Mouse (Mus musculus): ENCODE measurements around the gene Sult6b2. TPM values are rescaled to one million over a fixed set of nuclear protein-coding genes. Genes with fewer than 3 reads are reported as not detected.
A peak's percentile ranks its signal among the peaks of the same experiment; 100 is the strongest.

Sult6b2 gene
- under 1 TPM; 0.22 to 0.27 TPM for total RNA-seq (2021)

DNA sequence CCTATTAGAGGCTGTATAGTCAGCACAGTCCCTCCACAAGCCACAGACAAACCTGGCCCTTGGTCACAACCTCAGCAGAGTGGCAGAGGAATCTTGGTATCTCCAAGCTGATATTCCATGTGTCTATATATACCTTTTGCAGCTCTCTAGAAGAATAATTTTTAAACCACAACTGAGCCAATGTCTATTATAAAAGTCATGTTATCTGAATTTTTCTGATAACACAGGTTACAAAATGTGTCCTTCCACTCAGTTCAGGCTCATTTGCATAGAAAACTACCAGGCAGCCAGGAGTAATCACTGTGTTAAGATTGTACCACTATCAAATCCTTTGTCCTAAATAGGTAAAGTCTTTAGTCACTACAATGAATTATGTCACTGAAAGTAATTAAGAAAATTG lies at the start of gene Sult6b2:
TSS of gene Sult6b2 (minus strand) at position 101 of the 400 bp plus-strand sequence.
- DNase-seq (ENCODE audit: low spot score in 2 of 2) = no peak
- intact Hi-C loops (cut with DNase I) = no loop called here

DNA sequence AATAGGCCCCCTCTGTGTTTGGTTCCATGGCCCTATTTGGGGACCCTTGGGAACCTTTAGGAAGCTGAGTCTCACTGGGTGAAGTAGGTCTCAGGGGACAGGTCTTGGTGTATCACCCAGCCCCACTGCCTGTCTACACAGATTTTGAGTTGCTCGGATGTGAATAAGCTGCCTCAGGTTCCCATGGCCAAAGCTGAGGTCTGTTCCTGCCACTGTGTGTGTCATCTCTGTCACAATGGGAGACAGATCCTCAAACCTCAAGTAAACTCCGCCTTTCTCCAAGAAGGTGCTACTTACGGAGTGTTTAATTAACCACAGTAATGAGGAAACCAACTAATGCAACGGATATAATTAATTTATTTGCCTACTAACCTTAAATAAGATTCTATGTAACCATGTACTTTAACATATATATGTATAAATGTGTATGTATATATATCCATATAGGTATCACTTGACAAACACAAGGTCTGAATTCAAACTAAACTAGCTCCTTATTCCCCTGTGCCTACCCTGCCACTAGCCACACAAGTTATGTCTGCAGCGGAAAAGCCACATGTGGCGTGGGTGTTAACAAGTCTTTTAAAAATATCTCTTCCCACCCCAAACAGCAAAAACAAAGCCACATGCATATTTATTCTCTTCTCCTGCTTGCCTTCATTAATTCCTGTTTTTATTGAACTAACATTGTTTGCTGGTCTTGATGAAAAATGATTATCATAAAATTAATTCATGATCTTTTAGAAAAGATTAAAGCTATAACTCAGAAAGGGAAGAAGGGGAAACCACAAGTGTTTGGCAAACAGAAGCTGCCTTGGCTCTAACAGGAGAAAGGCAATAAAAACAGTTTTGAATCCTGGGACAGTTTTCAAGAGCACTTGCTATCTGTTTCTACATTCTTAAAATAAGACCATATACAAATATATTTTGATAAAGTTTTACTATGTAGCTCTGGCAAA lies 48.4 kb upstream of the Sult6b2 start:
- intact Hi-C loops (cut with DNase I) = no loop called here
- DNase-seq (ENCODE audit: low spot score in 2 of 2) = no peak

DNA sequence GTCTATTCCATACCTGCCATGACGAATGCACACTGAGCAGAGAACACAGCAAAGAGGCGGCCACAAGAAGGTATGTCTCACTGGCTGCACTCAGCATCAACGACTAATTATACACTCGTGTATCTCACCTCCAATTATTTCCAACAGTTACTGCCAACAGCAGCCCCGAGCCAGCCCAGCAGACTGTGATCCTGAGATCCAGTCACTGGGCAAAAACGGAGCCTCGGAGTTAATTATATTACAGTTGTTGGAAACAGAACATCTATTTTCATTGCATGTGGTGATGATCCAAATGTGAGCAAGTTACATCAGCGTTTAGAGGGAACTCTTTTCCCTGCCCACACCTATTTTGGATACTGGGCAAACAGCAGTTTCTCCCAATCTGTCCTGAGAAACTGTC lies 46.1 kb upstream of the Sult6b2 start:
- intact Hi-C loops (cut with DNase I) = loop anchor here (2.0 kb wide), 1 partner anchor 16 kb away; no protein-coding TSS in a partner anchor

DNA sequence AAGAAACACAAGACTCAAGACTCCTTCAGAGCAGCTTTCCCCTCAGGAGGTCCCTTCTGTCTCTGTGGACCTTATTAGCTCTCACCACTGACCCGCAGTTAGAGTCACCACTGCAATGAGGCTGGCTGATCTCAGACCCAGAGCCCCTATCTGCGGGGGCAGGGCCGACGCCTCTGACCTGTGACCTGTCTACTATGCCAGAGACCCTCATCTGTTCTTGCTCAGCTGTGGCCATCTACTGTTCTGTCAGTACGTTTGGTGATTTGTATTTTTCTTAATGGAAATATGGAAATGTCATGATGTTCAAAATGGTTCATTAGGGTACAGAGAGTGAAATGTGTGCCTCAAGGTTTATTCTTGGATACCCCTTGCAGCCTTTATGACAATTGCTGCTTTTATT lies 45.0 kb upstream of the Sult6b2 start:
- intact Hi-C loops (cut with DNase I) = no loop called here
- DNase-seq (ENCODE audit: low spot score in 2 of 2) = no peak

More for the DNA sequence above, 46.1 kb upstream of the Sult6b2 start:
- DNase-seq (ENCODE audit: low spot score in 2 of 2) = peak; percentile 22 to 36

DNA sequence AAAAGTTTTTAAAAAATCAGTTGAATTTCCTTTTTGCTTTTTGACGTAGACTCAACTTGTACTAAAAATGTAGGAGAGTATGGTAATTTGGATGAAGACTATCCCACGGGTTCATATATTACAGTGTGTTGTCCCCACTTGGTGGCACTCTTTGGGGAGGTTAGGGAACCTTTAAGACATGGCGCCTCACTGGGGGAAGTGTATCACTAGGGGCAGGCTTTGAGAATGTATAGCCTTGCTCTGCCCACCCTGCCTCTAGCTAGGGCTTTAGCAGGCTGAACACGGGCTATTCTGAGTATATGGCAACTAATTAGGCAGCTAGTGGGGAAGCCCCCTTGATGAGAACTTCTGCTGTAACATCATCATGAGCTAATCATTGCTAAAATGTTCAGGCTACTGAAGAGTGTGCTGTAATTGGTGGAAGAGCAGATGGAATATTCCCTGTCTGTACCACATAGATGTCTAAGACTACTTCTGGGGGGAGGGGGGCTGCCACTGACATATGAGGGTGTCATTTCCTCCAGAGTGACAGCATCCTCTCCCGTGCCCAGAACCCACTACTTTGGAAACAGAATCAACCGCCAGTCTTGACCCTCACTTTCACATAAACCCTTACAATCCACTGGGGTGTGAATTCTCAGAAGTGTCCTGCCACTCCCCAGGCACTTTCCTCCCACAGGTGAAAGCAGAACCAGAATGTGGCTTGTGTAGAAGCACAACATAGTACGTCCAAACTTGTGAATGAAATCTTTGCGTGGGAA lies 43.8 kb upstream of the Sult6b2 start:
- no peak for DNase-seq (ENCODE audit: low spot score in 2 of 2)
- intact Hi-C loops (cut with DNase I) = no loop called here

DNA sequence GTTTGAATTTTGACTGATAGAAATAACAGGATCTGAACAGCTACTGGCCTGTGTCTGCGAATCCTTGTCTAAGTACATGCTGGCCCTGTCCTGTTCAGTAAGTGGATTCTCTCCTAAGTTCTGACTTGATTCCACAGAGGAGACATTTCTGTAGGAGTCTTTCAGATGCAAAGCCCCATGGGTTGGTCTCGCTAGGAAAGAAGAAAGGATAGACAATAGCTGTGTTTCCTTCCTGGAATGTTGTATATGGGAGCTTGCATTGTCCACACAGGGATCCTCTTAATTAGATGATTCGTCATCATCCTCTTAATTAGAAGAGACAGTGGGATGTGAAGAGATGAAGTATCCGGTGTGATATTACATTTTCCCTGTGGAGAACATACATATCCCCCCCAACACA lies 42.6 kb upstream of the Sult6b2 start:
- no peak for DNase-seq (ENCODE audit: low spot score in 2 of 2)
- intact Hi-C loops (cut with DNase I) = no loop called here

DNA sequence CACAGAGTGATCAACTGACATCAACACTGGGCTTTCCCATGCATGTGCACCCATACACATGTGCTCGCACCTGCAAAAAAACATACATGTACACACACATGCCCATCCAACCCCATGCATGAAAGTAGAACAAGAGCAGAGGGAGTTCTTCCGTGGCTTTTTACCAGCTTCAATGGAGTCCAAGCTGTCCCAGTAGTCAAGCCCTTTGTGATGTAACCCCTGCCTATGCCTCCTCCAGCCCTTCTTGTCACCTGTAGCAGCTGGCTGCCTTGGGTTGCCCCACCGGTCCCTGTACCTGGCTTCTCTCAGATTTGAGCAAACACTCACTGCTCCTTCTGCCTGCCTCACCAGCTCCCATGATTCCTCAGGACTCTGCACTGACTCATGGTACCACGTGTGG lies 40.8 kb upstream of the Sult6b2 start:
- no peak for DNase-seq (ENCODE audit: low spot score in 2 of 2)
- intact Hi-C loops (cut with DNase I) = no loop called here

DNA sequence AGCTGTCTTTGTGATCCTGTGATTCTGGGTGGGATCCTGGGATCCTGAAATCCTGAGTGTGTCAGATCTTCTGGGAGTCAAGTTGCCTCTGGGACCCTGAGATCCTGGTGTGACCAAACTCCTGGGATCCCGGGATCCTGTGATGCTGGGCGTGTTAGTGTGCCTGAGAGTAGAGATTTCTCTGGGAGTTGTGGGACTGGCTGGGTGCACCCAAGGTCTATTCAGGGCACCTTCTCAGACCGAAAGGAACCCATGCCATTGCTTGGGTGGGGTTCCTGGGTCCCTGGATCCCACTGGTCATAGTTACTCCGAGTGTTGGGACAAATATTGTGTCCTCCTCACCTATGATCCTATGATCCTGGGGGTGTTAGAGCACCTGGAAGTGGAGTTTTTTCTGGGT lies 39.8 kb upstream of the Sult6b2 start:
- no peak for DNase-seq (ENCODE audit: low spot score in 2 of 2)
- intact Hi-C loops (cut with DNase I) = no loop called here

DNA sequence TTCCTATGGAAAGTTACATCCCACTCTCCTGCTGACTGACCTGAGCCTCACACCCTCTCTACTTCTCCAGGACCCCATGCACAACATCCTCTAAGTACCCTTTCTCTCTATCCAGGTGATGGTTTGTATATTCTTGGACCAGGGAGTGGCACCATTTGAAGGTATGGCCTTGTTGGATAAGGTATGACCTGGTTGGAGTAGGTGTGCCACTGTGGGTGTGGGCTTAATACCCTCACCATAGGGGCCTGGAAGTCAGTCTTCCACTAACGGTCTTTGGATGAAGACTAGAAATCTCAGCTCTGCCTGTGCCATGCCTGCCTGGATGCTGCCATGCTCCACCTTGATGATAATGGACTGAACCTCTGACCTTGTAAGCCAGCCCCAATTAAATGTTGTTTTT lies 34.2 kb upstream of the Sult6b2 start:
- no peak for DNase-seq (ENCODE audit: low spot score in 2 of 2)
- intact Hi-C loops (cut with DNase I) = no loop called here

DNA sequence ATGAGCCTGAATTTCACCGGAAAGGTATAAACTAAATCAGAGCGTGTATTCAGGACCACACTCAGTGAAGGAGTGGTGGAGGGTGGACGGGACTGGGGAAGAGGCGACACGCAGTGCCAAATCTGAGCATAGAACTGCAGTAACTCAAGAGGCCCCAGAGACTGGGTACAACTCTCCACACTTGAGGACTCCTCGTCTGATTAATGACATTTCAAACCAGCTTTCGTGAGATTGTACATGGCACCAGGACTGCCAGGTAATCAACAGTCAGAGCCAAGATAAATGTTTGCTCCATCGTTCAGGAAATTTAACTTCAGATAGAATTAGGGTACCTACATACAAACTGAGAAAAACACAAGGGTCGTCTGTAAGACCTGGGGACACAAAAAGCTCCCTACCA lies 33.0 kb upstream of the Sult6b2 start:
- DNase-seq (ENCODE audit: low spot score in 2 of 2) = no peak
- intact Hi-C loops (cut with DNase I) = no loop called here

- no peak for DNase-seq (ENCODE audit: low spot score in 2 of 2)
- intact Hi-C loops (cut with DNase I) = no loop called here
Measured at GRCm38 (mm10) chr6:142835726-142836125, 31.4 kb upstream of the Sult6b2 start.

DNA sequence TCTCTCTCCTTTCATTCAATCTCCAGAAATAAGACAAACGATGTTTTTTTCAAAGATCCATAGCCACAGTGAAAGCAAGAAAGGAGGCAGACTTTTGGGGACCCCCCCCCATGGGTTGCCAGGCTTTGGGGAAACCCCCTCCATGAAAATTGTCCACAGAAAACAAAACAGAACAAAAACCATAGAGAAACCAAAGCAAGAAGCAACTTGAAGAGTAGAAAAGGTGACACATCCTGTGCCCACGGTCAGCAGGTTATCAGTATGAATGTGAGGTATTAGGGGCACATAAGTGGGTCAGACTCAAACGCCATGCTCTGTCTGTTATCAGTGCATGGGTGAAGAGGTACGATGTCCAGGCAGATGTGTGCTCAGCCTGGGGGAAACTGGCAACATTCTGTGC lies 30.6 kb upstream of the Sult6b2 start:
- no peak for DNase-seq (ENCODE audit: low spot score in 2 of 2)
- intact Hi-C loops (cut with DNase I) = no loop called here

- DNase-seq (ENCODE audit: low spot score in 2 of 2) = no peak
- intact Hi-C loops (cut with DNase I) = no loop called here
Measured at GRCm38 (mm10) chr6:142831706-142832105, 27.4 kb upstream of the Sult6b2 start.

- DNase-seq (ENCODE audit: low spot score in 2 of 2) = no peak
- intact Hi-C loops (cut with DNase I) = no loop called here
Measured at GRCm38 (mm10) chr6:142831243-142831642, 26.9 kb upstream of the Sult6b2 start.

GRCm38 (mm10) chr6:142830221-142830620 lies 25.9 kb upstream of the Sult6b2 start:
- DNase-seq (ENCODE audit: low spot score in 2 of 2) = no peak
- intact Hi-C loops (cut with DNase I) = no loop called here

DNA sequence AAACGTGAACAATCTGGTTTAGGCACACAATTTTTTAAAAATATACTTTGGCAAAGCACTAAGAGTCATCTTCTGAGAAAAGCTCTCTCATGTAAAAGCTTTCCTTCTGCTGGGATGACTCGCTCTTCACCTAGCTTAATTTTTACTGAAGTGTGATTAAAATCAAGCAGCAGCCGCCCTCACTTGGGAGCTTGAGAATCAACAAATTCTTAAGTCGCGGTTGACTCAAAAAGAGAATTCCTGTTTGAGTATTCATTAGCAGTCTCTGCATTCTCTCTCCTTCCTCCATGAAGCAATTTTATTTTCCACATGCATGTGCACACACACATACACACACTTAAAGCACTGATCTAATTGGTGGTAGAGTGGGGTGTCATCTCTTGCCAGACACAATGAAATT lies 21.1 kb upstream of the Sult6b2 start:
- intact Hi-C loops (cut with DNase I) = no loop called here
- DNase-seq (ENCODE audit: low spot score in 2 of 2) = no peak

DNA sequence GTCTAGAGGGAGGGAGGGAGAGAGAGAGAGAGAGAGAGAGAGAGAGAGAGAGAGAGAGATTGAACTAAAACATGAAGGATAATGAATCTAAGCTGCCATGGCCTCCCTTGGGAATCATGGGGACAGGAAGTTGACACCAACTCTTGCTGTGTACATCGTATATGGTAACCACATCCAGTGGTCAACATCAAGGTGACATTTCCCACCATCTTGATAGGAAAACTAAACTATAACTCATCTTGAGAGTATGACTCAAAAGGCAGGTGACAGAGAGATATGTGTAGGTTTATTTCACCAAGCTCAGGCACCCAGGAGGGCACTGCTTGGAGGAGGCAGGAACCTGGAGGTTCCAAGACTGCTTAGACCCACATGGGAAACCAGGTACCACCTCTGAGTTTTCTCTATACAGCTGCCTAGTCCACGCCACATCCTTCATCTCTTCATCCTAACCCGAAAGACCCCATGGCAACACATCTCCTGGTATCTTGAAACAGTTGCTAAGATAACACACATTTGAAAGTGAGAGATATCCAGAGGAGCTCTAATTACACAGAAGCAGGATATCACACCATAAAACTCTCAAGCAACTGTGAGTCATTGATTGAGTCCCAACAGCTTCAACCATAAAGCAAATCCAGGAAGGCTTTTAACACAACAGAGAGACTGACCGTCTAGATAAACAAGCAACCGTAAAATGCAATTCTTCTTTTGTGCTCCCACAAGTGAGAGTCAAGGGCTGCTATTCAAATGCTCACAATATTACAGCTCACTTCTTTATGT lies 18.9 kb upstream of the Sult6b2 start:
- intact Hi-C loops (cut with DNase I) = no loop called here
- DNase-seq (ENCODE audit: low spot score in 2 of 2) = no peak

DNA sequence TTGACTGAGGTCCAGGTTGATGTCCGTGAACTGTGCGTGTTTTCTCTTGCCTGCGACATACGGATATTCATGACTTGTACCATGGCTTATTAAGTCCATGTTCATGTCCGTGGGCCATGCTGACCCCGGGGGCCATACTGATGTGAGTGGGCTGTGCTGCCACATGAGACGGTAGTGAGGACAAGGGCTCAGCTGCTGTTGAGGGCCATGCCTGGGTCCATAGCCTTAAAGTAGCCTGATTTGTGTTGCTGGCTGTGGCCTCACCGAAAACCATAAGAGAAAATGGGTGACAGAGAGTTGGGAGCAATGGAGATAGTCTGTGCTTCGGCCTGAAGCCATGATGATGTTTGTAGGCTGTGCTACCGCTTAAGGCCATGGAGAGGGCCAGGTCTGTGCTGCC lies 14.0 kb upstream of the Sult6b2 start:
- no peak for DNase-seq (ENCODE audit: low spot score in 2 of 2)
- intact Hi-C loops (cut with DNase I) = no loop called here

DNA sequence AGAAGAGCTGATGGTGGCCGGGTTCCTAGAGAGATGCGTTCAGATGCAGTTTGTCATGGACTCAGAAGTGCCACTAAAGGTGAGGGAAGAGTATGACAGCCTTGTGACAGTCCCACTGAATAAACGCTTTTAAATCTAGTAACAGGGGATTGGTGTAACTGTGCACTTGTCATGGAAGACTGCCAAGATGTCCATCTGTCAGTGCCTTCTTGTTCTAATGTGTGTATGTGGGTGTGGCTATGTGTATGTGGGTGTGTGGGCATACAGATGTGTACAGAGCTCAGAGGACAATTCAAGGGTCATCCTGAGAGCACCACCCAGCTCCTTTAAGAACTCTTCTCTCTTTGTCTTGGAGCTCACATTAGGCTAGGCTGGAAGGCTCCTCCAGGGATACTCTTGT lies 11.2 kb upstream of the Sult6b2 start:
- DNase-seq (ENCODE audit: low spot score in 2 of 2) = no peak
- intact Hi-C loops (cut with DNase I) = loop anchor here (2.0 kb wide), 2 partner anchors 35 to 149 kb away; partner anchors contain the start of gene St8sia1

GRCm38 (mm10) chr6:142814495-142814921 lies 10.2 kb upstream of the Sult6b2 start:
- intact Hi-C loops (cut with DNase I) = loop anchor here (2.0 kb wide), 2 partner anchors 34 to 150 kb away; partner anchors contain the start of gene St8sia1
- peak; percentile 78 to 79 for DNase-seq (ENCODE audit: low spot score in 2 of 2)

All from left cerebral cortex, postnatal 36 days (tissue).